Mouse (Mus musculus) common myeloid progenitor, adult 5-6 weeks (primary cell): ENCODE results near the gene Gnpat. TPM values are rescaled to one million over a fixed set of nuclear protein-coding genes. Genes with fewer than 3 reads are reported as not detected.

Source experiments
- ATAC-seq: replicated peaks from 2 replicates; pipeline ENCODE4 v1.8.0; 2016; ENCODE audit warnings: low read depth, mild to moderate bottlenecking, moderate TSS enrichment, inconsistent platforms; ENCODE audit not compliant: poor library complexity, severe bottlenecking
- total RNA-seq: library from RNA; stranded (forward); fragments of 200-1000, 187-1606 nt; gene quantifications from 2 replicates; pipeline ENCODE4 v1.2.3, GENCODE M21; 2017

The Gnpat gene
- total RNA-seq: 69.3 and 90.7 TPM in 2 replicates

DNA sequence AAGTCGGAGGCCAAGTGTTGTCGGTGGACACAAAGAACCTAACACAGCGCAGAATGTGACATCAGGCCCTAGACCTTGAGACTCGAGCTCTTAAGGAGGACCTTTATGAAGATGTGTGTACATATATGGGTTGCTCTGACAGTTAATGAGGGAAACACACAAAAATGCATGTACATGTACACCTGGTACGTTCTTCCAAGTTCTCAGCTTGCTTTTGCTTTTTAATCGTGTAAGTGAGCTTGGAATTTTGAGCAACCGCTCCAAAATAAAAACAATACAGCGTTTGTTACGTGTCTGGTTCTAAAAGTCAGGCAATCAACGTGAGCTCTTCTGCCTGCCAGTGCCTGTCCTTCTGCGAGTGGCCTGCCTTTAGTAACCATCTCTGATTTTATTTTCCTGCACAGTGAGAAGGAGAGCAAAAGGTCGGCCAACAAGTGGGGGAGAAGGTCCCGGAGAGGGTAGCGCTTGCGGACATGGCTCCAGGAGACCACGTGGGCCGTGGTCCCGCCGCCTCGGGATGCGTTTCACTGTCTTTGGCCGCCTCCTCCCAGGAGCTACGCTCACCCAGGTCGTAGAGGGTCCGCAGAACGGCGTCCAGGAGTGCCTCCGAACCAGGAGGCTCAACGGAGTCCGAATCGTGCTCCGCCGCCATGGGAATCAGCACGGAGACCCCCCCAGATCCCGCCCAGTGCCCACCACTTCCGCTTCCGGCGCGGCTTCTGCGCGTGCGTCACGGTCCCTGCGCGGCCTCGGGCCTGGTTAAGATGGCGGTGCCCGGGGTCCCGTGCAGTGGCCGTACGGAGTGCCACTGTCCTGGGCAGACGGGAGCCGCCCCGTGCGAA, at the start of gene Gnpat, which contains the start of gene 2810004N23Rik:
Gene Gnpat (plus strand): TSS at position 713 of the 842 bp plus-strand sequence.
Gene 2810004N23Rik (minus strand): TSS at position 800 of the 842 bp plus-strand sequence.
- peak; percentile 72 for ATAC-seq

DNA sequence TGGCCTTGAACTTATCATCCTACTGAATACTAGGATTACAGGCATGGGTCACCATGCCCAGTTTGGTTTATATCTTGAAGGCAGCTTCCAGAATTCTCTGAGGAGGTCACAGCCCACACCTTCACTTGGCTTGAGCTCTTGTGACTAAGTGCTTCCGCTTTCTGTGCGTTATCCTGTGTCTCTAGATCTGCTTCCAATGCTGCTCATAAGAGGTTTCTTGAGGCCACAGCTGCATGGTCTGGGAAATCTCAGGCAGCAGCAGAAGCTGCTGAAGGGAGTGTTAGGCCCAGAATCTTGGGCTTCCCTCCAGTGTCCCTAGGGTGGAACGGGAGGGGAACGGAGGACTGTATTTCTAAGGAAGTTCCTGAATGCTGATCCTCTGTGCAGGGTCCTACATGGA, 49.5 kb upstream of the Gnpat start:
- ATAC-seq: no peak

DNA sequence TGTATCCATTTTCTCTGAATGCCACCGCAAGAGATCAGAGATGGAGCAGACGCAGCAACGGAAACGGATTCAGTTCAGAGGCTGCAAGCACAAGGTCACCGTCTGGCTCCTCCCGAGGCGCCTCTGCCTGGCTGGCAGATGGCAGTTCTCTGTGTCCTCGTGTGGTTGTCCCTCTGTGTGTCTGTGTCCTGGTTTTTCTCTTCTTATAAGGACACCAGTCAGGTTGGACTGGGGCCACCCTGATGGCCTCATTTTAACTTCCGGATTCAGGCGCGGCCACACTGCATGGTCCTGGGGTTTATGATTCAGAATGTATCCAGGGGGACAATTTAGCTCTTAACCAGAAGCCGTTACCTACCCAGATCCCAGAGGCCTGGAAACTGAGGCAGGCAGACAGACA, 47.0 kb upstream of the Gnpat start:
- no peak for ATAC-seq

DNA sequence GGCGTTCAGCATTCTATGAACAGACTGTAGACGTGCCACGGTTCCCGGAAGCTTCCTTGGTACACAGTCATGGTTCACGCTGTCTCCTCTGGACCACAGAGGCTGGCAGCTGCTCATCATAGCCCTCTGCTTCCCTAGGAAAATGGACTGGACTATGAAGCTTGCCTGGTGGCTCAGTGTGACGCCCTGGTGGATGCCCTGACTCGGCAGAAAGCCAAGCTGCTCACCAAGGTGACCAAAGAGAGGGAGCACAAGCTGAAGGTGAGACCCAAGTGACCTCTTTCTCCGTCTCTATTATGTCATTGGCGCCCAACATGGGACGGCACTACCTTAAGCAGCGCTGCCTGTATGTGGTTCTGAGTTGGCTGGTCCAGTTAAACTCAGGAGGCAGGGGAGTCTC, 46.0 kb upstream of the Gnpat start:
- no peak for ATAC-seq

DNA sequence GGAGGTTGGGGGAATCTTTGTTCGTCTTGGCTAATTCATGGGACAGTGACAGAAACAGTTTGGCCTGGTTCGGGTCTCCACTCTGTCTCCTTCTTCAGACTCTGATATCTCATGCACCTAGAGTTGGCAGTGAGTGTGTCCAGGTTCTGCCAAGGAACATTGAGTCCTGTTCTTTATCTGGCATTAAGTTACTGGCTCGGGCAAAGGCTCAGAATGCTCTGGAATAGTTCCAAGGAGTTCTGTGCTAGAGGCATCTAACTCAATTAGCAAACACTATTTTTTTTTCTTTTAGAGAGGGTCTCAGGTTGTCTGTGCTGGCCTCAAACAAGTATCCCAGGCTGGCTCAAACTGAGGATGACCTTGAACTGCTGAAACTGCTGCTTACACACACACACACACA, 45.5 kb upstream of the Gnpat start:
- no peak for ATAC-seq

DNA sequence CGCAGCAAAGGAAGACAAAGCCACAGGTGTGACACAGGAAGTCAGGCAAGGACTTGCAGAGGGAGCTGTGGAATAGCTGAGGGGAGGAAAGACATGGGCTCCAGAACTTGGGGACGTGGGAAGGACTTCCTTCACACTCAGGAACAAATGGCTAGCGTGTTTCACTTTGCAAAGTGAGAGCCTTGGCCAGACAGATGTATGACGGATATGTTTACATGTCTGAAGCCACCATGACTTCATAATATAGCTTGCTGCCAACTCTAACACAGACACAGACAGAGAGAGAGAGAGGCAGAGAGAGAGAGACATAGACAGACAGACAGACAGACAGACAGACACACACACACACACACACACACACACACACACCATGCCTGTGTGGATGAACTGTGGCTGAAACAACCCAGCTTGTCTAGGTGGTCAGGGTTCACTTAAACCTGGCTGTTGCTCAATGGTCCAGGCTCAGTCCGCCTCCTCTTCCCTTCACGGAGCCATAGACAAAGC, 43.2 kb upstream of the Gnpat start:
- no peak for ATAC-seq

DNA sequence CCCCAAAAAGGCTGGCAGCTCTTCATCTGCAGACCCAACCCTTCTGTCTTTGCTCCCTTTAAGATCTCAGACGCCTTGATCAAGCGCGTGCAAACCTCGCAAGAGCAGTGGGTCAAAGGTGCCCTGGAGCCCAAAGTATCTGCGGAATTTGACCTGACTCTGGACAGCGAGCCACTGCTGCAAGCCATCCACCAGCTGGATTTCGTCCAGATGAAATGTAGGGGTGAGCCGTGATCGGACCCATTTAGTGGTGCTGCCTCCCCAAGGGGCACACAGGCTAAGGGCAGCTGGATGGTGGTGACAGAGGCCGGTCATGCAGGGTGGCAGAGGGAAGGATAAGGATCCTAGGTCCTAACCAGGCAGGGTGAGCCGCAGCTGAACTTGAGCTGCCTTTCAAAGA, 42.7 kb upstream of the Gnpat start:
- ATAC-seq: no peak

DNA sequence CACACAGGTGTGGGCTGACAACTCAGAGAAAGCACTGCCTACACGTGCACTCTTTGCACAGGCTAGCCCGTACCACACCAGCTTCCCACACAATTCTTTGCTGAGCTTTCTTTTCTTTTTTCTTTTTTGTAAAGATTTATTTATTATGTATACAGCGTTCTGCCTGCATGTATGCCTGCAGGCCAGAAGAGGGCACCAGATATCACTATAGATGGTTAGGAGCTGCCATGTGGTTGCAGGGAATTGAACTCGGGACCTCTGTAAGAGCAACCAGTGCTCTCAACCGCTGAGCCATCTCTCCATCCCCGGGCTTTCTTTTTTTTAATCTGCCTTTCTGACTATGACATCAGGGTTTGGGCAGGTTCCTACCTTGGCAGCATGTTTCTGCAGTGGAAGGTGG, 39.3 kb upstream of the Gnpat start:
- ATAC-seq: no peak

DNA sequence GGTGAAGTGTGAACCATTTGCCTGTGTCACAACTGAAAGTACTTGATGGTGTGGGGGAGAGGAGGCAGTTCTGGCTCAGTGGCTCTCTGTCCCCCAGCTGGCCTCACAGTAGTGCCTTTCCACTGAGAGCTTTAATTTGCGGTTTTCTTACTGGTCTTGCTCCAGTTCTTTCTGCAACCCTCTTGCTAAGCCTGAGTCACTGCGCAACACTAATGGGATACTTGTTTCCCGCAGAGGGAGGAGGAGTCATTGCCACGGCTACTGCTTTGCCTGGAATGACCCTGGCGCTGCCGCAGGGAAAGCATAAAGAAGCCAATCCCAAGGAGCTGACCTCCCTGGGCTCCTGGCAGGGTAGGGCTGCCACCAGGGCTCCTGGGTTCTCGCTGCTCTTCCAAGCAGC, 36.2 kb upstream of the Gnpat start:
- ATAC-seq: no peak

DNA sequence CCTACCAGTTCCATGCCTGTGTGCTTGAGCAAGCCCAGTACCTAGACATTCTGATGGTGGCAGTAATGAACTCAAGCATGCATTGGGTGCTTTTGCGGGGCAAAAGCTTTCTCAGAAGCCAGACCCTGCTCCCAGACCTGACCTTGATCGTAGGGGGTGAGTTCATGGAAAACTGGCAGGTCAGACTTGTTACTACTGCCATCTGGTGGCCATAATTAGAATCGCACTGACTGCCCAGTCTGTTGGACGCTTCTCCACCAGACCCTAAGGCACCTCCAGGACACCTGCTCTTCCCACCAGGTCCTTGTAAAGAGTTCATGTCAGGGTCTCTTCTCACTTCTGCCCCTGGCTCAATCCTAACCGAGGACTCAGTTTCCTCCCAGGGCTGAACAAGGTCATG, 35.4 kb upstream of the Gnpat start:
- ATAC-seq: peak; percentile 58; the same call in 1 of the 2 replicates

DNA sequence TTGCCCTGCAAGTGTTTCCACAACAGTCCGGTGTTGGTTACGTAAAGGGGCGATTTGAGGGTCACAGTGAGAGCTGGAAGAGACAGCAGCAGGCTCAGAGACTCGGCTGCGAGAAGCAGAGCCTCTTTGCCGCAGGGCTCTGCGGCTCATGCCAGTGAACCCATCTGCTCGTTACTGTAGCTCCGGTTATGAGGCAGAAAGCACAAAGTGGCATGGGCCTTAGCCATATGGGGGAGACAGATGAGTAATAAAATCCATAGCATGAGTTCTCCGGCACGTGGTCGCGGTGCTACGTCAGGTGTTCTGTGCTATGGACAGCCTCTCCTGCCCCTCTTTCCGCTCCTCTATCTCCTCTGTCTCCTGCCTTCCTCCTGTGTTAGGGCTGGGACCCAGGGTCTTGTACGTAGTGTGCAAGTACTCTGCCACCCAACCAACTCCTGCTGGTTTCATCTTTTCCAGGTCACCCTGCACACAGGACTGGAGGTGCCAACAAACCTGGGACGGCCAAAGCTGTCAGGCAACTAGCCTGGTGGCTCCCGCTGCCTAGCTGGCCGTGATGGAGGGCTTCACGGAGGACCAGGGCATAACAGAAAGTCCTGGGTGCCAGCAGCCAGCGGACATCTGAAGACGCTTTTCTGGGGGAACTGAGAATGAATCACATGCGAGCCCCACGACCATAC, 34.1 kb upstream of the Gnpat start:
- ATAC-seq: no peak

DNA sequence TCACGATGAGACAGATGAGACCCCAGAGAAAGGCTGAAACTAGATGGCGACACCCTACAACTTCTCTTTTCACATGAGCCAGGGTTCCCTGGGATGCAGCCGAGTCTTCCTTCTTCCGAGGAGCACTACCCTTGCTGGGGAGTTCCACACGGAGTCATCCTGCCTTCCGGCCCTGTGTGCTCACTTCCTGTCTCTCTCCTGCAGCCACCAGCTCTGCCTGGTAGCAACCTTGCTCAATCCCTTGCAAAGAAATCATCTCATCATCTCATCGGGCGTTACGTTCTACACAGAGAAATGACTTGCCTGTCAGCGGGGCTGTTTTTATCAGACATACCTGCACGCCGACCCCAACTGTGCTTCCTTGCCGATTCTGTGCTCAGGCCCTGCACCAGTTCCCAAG, 32.8 kb upstream of the Gnpat start:
- ATAC-seq: peak; percentile 25; the same call in 1 of the 2 replicates

DNA sequence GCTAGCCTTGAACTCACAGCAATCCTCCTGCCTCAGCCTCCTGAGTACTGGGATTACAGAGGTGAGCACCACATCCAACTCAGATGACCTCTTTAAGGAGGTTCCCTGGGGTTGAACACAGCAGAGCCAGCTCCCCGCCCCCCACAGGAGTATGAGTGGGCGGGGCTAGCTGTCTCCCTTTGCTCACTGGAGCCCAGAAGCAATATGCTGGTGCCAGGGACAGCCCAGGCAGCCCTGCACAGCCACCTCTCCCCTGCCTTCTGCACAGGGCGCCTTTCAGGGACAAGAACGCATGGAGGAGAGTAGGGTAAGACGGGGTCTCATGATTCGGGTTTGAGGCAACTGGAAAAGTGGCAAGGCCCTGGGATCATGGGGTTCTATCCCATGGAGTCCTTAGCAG, 31.3 kb upstream of the Gnpat start:
- ATAC-seq: no peak

DNA sequence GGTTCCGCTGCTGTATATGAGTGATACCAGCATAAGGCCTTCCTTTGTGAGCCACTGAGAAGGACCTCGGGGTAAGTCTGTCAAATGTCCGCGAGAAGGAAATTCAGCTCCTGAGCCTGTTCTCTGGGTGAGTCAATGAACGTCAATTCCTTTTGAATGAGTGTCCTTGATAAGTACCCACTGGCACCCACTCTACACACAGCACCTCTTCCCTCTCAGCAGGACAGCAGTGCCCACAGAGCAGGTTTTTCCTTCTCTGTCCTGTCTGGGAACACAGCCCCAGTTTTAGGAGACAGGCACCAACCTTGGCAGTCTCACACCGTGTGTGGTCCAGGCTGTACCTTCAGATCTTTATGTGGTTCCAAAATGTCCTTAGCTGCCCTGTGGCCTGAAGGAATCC, 30.9 kb upstream of the Gnpat start:
- ATAC-seq: no peak

DNA sequence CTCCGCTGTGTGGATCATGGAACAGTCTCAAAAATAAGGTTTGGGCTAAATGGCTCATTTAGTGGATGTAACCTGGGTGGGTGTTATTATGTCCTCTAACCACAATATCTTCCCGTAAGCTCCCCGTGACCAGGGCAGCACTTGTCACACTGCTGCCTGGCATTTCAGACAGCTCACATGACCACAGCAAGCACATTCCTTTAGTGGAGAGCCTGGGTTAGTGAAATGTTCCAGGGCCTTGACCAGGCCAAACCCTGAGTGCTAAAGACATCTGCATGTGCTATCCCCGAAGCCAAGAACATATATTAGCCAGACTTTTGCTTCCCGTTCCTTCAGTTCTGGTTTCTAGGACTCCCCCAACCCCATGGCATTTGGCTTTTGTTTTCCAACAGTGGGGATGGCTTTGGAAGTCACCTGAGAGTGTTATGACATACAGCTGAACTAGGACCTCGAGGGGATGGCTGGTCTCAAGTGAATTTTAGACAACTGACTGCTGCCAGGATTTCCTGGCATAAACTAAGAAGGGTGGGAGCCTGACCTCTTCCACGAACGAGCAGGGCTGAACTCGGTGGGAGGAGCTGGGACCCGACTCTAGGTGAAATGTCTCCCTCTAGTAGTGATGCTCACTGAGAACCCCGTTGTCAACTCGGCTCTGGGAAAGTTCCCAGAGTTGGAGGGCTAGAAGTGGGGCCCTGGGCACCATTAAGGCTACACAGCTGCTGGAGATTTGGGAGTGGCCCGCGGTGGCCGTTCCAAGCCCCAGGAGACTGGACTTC, 29.2 kb upstream of the Gnpat start:
- ATAC-seq: no peak

DNA sequence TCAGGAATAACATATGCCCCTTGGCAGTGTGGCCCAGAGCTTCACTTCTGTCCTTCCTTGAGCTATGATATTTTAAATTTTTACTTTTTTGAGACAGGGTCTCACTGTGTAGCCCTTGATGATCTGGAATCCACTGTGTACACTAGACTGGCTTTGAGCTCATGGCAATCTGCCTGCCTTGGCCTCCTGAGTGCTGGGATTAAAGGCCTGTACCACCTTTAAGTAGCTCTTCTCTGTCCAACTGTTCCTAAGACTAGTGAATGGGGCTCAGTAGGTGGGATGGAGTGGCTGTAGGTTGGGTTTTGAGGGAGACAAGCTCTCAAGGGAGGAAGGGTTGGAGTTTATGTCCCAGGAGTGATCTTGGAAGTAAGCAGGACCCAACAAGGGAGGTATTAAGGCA, 27.0 kb upstream of the Gnpat start:
- ATAC-seq: no peak

DNA sequence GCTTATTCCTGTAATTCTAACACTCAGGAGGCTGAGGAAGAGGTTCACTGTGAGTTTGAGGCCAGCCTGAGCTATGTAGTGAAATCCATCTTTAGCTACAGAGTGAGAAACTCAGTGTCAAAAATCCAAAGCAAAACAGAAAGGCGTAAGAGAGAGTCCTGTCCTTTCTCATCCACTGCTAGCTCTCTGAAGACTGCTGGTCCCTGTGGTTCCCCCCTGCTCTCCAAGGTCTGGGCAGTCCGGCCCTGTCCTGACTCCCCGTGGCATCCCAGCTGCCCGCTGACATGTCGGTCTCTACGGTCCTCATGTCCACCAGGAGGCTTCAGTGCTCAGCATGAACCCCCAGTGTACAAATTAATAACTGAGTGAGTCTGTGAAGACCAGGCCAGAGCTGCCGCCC, 26.6 kb upstream of the Gnpat start:
- no peak for ATAC-seq

DNA sequence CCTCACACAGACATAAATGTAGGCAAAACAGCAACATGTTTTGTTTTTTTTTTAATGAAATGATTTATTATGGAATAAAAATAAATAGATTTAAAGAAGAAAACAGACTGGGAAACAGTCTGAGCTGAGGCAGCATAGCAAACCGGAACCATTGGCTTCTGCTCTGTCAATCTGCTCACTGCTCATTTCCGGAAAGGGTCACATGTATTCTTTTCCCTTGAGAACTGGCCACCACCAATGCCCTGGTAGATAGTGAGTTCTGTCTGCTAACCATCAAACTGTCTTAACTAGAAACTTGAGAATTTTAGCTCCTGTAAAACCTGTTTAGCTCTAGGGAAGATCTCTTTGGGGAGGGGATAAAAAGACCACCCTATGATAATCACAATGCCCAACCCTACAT, 25.9 kb upstream of the Gnpat start:
- peak; percentile 55; the same call in 1 of the 2 replicates for ATAC-seq

DNA sequence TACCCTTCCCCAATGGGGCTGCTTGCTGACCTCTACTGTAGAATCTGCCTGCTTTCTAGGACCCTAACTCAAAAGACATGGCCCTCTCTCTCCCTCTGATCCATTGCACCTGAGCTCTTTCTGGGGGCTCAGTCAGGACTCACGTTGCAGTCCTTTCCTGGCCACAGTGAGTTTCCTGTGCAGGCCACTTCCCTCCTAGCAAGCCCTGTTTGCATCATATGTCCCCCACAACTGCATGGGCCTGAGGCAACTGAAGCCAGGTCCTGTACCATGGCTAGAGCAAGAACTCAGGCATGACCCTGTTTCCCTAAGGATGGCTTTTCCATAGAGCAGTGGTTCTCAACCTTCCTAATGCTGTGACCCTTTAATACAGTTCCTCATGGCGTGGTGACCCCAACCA, 24.9 kb upstream of the Gnpat start:
- no peak for ATAC-seq

DNA sequence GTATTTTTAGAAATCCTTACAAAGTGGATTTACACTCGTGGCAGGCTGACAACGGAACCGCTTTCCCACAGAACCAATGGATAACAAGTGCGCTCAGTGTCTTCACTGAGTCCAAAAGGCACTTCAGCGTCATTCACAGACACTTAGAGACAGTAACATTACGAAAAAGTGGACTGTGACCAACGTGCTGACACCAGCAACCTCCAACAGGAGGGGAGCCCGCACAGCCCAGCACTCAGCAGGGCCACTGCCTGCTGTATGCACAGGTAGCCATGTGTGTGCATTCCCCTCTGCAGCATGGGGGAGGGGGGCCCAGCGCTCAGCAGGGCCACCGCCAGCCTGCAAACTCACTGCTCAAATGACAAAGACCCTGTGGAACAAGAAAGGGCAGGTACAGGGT, 23.5 kb upstream of the Gnpat start:
- ATAC-seq: no peak

DNA sequence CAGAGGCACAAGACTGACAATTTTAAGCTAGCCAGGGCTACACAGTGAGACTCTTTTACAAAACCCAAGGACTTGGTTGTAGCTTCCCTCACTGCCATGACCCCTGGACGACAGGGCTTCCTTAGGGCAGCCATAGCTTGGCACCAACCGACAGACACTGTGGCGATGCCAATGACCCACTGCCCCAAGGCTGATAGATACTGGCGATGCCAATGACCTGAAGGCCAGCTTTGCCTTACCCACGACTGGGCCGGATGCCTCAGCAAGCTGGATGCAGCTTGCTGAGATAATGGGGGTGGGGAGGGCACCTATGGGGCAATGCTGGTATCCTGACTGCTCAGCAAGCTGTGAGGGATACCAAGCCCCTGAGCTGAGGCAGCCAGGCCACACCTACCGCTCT, 21.9 kb upstream of the Gnpat start:
- ATAC-seq: no peak
